Mouse (Mus musculus) brown adipose tissue, adult 24 weeks (tissue): Measurements from ENCODE around the gene Prkar1a. TPM values are rescaled to one million over a fixed set of nuclear protein-coding genes. Genes with fewer than 3 reads are reported as not detected.

Source experiments
- polyA plus RNA-seq: library from polyadenylated mRNA; stranded (reverse); fragments of >200 nt; gene quantifications from 2 replicates; pipeline ENCODE4 v1.2.4, GENCODE M21; 2012; ENCODE audit not compliant: missing spikeins, insufficient read depth, insufficient read length

The Prkar1a gene
- polyA plus RNA-seq, 1 experiment, result 98.4 TPM

Other genes starting within 250 kb of the Prkar1a start
- not detected in 2 replicates for gene 9930022D16Rik, start 235.5 kb upstream of the Prkar1a start, polyA plus RNA-seq
- 37.3 and 51.5 TPM in 2 replicates for gene Amz2, start 223.5 kb upstream of the Prkar1a start, polyA plus RNA-seq
- 1.2 and 3.7 TPM in 2 replicates for gene Arsg, start 176.0 kb upstream of the Prkar1a start, polyA plus RNA-seq
- 0.63 and 1.2 TPM in 2 replicates for gene Slc16a6, start 175.8 kb upstream of the Prkar1a start, polyA plus RNA-seq
- gene Wipi1, start 37.4 kb upstream of the Prkar1a start, polyA plus RNA-seq, result 16.2 and 25.2 TPM in 2 replicates
- gene Fam20a, start 72.9 kb downstream of the Prkar1a start, polyA plus RNA-seq, result 2.3 and 2.6 TPM in 2 replicates
- not detected in 2 replicates for gene 1700012B07Rik, start 178.6 kb downstream of the Prkar1a start, polyA plus RNA-seq